Mouse (Mus musculus): ENCODE measurements around the gene Ppp1r21. TPM values are rescaled to one million over a fixed set of nuclear protein-coding genes. Genes with fewer than 3 reads are reported as not detected.

Ppp1r21 gene
- polyA plus RNA-seq, 2 experiments = 25.1 to 35.7 TPM

GRCm38 (mm10) chr17:88629381-88629759, 99.5 kb downstream of the Ppp1r21 start:
- H3K36me3 ChIP-seq (ENCODE audit: control insufficient read depth, insufficient read depth, low read length) = no peaks in the 10 kb centered on the region
- peak; percentile 38; the same call in 1 of the 2 replicates for ATAC-seq (ENCODE audit: low FRiP score, low read depth)
- H3K9ac ChIP-seq (ENCODE audit: low read depth, low read length, severe bottlenecking) = no peak overlapping the region
- H3K27me3 ChIP-seq (ENCODE audit: control insufficient read depth, insufficient read depth, low read length) = no peaks in the 10 kb centered on the region
- H3K4me2 ChIP-seq (replicated peaks; ENCODE audit: low read depth, low read length, severe bottlenecking) = peak overlapping the region; percentile 18
- no peak for TF ChIP-seq POLR2A (IDR thresholded peaks at IDR 0.05; ENCODE audit: borderline replicate concordance, extremely low read depth, insufficient read depth, insufficient read length)
- H3K27ac ChIP-seq (replicated peaks; ENCODE audit: low read depth, low read length) = peak overlapping the region; percentile 81
- peak; percentile 86 for DNase-seq (ENCODE audit: low spot score)
- no peaks in the 10 kb centered on the region for H3K9me3 ChIP-seq (ENCODE audit: control insufficient read depth, low read length)
- 34% methylated on average over 4 of the region's 4 CpGs for WGBS
- H3K4me1 ChIP-seq (ENCODE audit: control insufficient read depth, insufficient read depth, low read length) = peaks cover 61% of the 10 kb centered on the region
- H3K4me3 ChIP-seq (replicated peaks; ENCODE audit: low read length) = no peak overlapping the region

DNA sequence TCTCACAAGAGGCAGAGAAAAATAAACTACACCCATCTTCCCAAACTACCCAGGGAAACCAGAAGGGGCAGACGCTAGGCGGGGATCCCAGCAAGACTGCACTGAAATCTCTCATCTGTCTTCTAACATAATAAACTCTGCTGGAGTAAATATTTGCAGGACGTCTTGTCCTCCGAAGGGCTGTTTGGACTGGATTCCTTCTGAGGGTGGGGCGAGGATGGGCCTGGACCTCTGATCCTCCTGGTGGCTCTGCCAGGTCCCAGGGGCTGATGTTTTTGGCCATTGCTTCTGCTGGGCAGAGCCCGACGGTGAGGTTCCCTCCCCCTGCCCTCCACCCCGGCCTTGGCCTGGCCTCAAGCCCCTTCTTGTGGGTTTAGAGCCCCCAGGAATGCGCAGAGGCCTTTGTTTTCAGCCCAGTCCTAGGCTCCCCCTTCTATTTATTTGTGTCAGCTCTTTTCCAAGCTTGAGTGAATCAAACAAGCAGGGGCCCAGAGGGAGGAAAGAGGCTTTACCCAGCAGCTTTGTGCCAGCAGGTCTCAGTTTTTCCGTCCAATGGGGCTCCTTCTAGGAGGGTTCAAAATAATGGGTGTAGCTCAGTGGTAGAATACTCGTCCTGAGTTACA, 100.1 kb downstream of the Ppp1r21 start:
- Histone ChIP-seq H3K36me3 (ENCODE audit: control insufficient read depth, insufficient read depth, low read length) (peaks cover 2% of the 10 kb centered on the region; the same call in 1 of the 2 replicates), H3K9ac (ENCODE audit: low read depth, low read length, severe bottlenecking) (no peak overlapping the region), H3K9me3 (ENCODE audit: control insufficient read depth, low read length) (no peaks in the 10 kb centered on the region), H3K4me2 (replicated peaks; ENCODE audit: low read depth, low read length, severe bottlenecking) (peak overlapping the region; percentile 24; the same call in 1 of the 2 replicates), H3K4me3 (replicated peaks; ENCODE audit: low read length) (no peak overlapping the region; the same call in 1 of the 2 replicates), H3K27ac (replicated peaks; ENCODE audit: low read depth, low read length) (peak overlapping the region; percentile 81), H3K4me1 (ENCODE audit: control insufficient read depth, insufficient read depth, low read length) (peaks cover 61% of the 10 kb centered on the region), H3K27me3 (ENCODE audit: control insufficient read depth, insufficient read depth, low read length) (no peaks in the 10 kb centered on the region)
- no peak for TF ChIP-seq POLR2A (IDR thresholded peaks at IDR 0.05; ENCODE audit: borderline replicate concordance, extremely low read depth, insufficient read depth, insufficient read length)
- DNase-seq (ENCODE audit: low spot score) (no peak), ATAC-seq (ENCODE audit: low FRiP score, low read depth) (no peak; the same call in 1 of the 2 replicates)
- WGBS = 31% methylated on average over 11 of the region's 11 CpGs

GRCm38 (mm10) chr17:88630554-88630948, 100.6 kb downstream of the Ppp1r21 start:
- peaks cover 56% of the 10 kb centered on the region for H3K4me1 ChIP-seq (ENCODE audit: control insufficient read depth, insufficient read depth, low read length)
- WGBS = 70% methylated on average over 3 of the region's 3 CpGs
- H3K9ac ChIP-seq (ENCODE audit: low read depth, low read length, severe bottlenecking) = no peak overlapping the region
- DNase-seq (ENCODE audit: low spot score) (no peak), ATAC-seq (ENCODE audit: low FRiP score, low read depth) (no peak)
- H3K27me3 ChIP-seq (ENCODE audit: control insufficient read depth, insufficient read depth, low read length) = no peaks in the 10 kb centered on the region
- no peak overlapping the region for H3K4me3 ChIP-seq (replicated peaks; ENCODE audit: low read length)
- H3K27ac ChIP-seq (replicated peaks; ENCODE audit: low read depth, low read length) = peak overlapping the region; percentile 81
- H3K36me3 ChIP-seq (ENCODE audit: control insufficient read depth, insufficient read depth, low read length) = peaks cover 7% of the 10 kb centered on the region
- TF ChIP-seq POLR2A (IDR thresholded peaks at IDR 0.05; ENCODE audit: borderline replicate concordance, extremely low read depth, insufficient read depth, insufficient read length) = no peak
- H3K4me2 ChIP-seq (replicated peaks; ENCODE audit: low read depth, low read length, severe bottlenecking) = no peak overlapping the region
- H3K9me3 ChIP-seq (ENCODE audit: control insufficient read depth, low read length) = no peaks in the 10 kb centered on the region

- no peak overlapping the region for H3K27ac ChIP-seq (replicated peaks; ENCODE audit: low read depth, low read length)
- ATAC-seq (ENCODE audit: low FRiP score, low read depth) = no peak
- DNase-seq (ENCODE audit: low spot score) = no peak
- no peak for TF ChIP-seq POLR2A (IDR thresholded peaks at IDR 0.05; ENCODE audit: borderline replicate concordance, extremely low read depth, insufficient read depth, insufficient read length)
- peaks cover 38% of the 10 kb centered on the region for H3K4me1 ChIP-seq (ENCODE audit: control insufficient read depth, insufficient read depth, low read length)
- no peak overlapping the region for H3K4me3 ChIP-seq (replicated peaks; ENCODE audit: low read length)
- no peak overlapping the region for H3K9ac ChIP-seq (ENCODE audit: low read depth, low read length, severe bottlenecking)
- no peaks in the 10 kb centered on the region for H3K27me3 ChIP-seq (ENCODE audit: control insufficient read depth, insufficient read depth, low read length)
- peaks cover 23% of the 10 kb centered on the region for H3K36me3 ChIP-seq (ENCODE audit: control insufficient read depth, insufficient read depth, low read length)
- H3K9me3 ChIP-seq (ENCODE audit: control insufficient read depth, low read length) = no peaks in the 10 kb centered on the region
- 82% methylated on average over 3 of the region's 3 CpGs for WGBS
- H3K4me2 ChIP-seq (replicated peaks; ENCODE audit: low read depth, low read length, severe bottlenecking) = no peak overlapping the region
Measured at GRCm38 (mm10) chr17:88632631-88633030, 102.7 kb downstream of the Ppp1r21 start.

DNA sequence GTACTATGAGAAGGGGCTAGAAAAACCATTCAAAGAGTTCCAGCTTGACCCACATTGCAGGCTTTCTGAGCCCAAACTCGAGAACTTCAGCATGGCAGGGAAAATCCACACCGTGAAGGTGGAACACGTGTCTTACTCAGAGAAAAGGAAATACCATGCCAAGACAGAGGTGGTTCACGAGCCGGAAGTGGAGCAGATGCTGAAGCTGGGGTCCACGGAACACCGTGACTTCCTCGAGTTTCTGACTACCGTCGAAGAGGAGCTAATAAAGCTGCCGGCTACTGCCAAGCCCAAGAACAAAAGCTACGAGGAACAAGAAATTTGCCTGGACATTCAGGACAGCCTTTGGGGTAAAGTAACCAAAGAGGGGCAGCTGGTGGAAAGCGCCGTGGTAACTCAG, 106.2 kb downstream of the Ppp1r21 start:
- Histone ChIP-seq H3K36me3 (ENCODE audit: control insufficient read depth, insufficient read depth, low read length) (peaks cover 28% of the 10 kb centered on the region), H3K9me3 (ENCODE audit: control insufficient read depth, low read length) (no peaks in the 10 kb centered on the region), H3K9ac (ENCODE audit: low read depth, low read length, severe bottlenecking) (no peak overlapping the region), H3K27ac (replicated peaks; ENCODE audit: low read depth, low read length) (no peak overlapping the region), H3K4me1 (ENCODE audit: control insufficient read depth, insufficient read depth, low read length) (peaks cover 14% of the 10 kb centered on the region), H3K4me3 (replicated peaks; ENCODE audit: low read length) (no peak overlapping the region), H3K4me2 (replicated peaks; ENCODE audit: low read depth, low read length, severe bottlenecking) (no peak overlapping the region), H3K27me3 (ENCODE audit: control insufficient read depth, insufficient read depth, low read length) (no peaks in the 10 kb centered on the region)
- TF ChIP-seq POLR2A (IDR thresholded peaks at IDR 0.05; ENCODE audit: borderline replicate concordance, extremely low read depth, insufficient read depth, insufficient read length) = no peak
- WGBS = 81% methylated on average over 14 of the region's 14 CpGs
- no peak for ATAC-seq (ENCODE audit: low FRiP score, low read depth)
- no peak for DNase-seq (ENCODE audit: low spot score)
